Mouse (Mus musculus): Measurements from ENCODE around the gene Cd44. TPM values are rescaled to one million over a fixed set of nuclear protein-coding genes. Genes with fewer than 3 reads are reported as not detected.

Gene Cd44
- polyA plus RNA-seq, 1 experiment from 2014 or later: 13.7 TPM

DNA sequence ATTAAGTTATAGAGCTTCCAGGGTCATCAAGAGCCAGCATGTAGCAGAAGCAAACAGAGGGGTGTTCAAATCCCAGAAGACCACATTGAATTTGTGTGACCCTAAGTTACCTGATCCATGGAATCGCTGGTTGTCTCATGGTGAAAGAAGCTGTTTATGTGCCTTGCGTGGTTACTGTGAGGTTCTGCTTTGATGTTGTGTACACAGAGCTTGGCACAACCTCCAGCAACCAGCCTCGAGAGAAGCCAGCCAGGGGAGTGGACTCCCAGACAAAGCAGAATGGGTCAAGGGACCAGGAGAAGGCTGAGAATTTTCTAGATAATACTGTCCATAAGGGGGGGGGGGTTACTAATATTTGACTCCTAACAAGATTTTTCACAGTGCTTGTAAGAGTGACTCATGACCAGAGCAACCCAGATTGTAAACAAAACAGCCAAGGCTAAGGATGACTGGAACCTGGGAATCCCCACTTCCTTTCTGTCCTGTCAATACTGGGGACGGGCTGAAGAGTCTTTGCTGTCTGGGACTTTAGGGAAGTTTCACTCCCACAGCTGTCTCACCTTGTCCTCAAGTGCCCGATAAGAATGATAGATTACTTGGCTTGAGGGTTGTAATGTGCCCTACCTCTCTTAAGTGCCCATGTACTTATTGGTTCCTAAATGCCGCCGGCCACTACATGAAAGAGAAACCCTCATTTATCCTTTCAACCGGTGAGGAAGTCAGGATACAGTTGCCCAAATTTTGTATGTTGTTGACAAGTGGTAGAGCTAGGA is 136.7 kb downstream of the Cd44 start:
- Histone ChIP-seq H3K4me1 (replicated peaks; ENCODE audit: control insufficient read depth, insufficient read depth, low read length) (no peaks in the 10 kb centered on the region), H3K9ac (ENCODE audit: low read length) (no peak overlapping the region), H3K4me3 (ENCODE audit: low read depth, low read length) (no peak overlapping the region), H3K27ac (ENCODE audit: low read depth) (no peak overlapping the region), H3K36me3 (ENCODE audit: control insufficient read depth, insufficient read depth, low read length) (no peaks in the 10 kb centered on the region), H3K27me3 (replicated peaks; ENCODE audit: control insufficient read depth, insufficient read depth, low read length) (no peaks in the 10 kb centered on the region), H3K4me2 (ENCODE audit: low read length) (no peak overlapping the region), H3K9me3 (ENCODE audit: control insufficient read depth, low read length) (no peaks in the 10 kb centered on the region)
- 56% methylated on average over 8 of the region's 8 CpGs for WGBS
- DNase-seq (ENCODE audit: low spot score) (no peak), ATAC-seq (replicated peaks; ENCODE audit: low FRiP score, low TSS enrichment, low read depth) (no peak)

DNA sequence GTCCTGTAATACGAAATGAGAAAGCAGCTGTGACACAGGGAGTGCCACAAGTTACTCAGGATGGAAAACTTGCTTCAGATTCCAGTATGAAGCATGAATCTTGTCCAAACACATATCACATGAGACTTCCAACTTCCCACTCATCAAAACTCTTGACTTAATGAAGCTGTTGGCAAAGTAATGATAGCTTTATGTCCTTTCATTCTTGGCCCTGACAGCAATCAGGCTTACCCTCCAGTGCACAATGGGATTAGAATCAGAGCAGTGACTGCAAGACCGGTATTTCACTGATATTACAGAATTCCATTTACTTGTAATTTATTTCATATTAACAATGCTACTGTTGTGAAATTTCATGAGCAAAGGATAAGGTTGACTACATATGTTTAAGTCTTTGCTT is 137.5 kb downstream of the Cd44 start:
- H3K27ac ChIP-seq (ENCODE audit: low read depth): no peak overlapping the region
- no peaks in the 10 kb centered on the region for H3K36me3 ChIP-seq (ENCODE audit: control insufficient read depth, insufficient read depth, low read length)
- no peaks in the 10 kb centered on the region for H3K4me1 ChIP-seq (replicated peaks; ENCODE audit: control insufficient read depth, insufficient read depth, low read length)
- H3K9ac ChIP-seq (ENCODE audit: low read length): no peak overlapping the region
- H3K4me3 ChIP-seq (ENCODE audit: low read depth, low read length): no peak overlapping the region
- H3K4me2 ChIP-seq (ENCODE audit: low read length): no peak overlapping the region
- H3K27me3 ChIP-seq (replicated peaks; ENCODE audit: control insufficient read depth, insufficient read depth, low read length): no peaks in the 10 kb centered on the region
- WGBS: 92% methylated on average over 2 of the region's 2 CpGs
- ATAC-seq (replicated peaks; ENCODE audit: low FRiP score, low TSS enrichment, low read depth) (no peak), DNase-seq (ENCODE audit: low spot score) (no peak)
- no peaks in the 10 kb centered on the region for H3K9me3 ChIP-seq (ENCODE audit: control insufficient read depth, low read length)

DNA sequence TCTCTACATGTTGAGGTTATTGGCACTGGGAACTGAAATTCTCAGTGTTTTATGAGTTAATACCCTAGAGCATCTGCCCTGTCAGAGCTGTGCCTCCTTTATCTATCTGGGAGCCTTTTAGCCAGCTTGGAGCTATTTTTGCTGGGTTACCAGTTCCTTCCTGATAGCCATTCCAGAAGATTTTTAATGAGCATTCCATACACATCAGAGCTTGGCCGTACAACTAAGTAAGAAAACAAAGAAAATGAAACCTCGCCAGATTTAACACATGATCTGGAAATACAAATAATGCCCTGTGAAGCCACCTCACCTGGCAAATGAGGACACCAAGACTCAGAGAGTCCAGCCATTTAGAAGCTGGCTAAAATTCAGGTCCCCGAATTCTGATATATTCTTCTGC is 138.3 kb downstream of the Cd44 start:
- no peak for DNase-seq (ENCODE audit: low spot score)
- H3K4me1 ChIP-seq (replicated peaks; ENCODE audit: control insufficient read depth, insufficient read depth, low read length): no peaks in the 10 kb centered on the region
- H3K9ac ChIP-seq (ENCODE audit: low read length): no peak overlapping the region
- WGBS: 85% methylated on average over 3 of the region's 3 CpGs
- H3K27ac ChIP-seq (ENCODE audit: low read depth): no peak overlapping the region
- no peaks in the 10 kb centered on the region for H3K36me3 ChIP-seq (ENCODE audit: control insufficient read depth, insufficient read depth, low read length)
- H3K9me3 ChIP-seq (ENCODE audit: control insufficient read depth, low read length): no peaks in the 10 kb centered on the region
- no peaks in the 10 kb centered on the region for H3K27me3 ChIP-seq (replicated peaks; ENCODE audit: control insufficient read depth, insufficient read depth, low read length)
- no peak for ATAC-seq (replicated peaks; ENCODE audit: low FRiP score, low TSS enrichment, low read depth)
- H3K4me2 ChIP-seq (ENCODE audit: low read length): no peak overlapping the region
- no peak overlapping the region for H3K4me3 ChIP-seq (ENCODE audit: low read depth, low read length)

Other genes with a start within 250 kb of the Cd44 start
- gene Slc1a2, start 243.0 kb downstream of the Cd44 start, polyA plus RNA-seq (2014; fragmentation: Nextera tagmentation; extraction: Ambion mirVana): 0.34 and 0.78 TPM in 2 replicates
- 36.3 and 37.2 TPM in 2 replicates for gene Pdhx, start 171.8 kb upstream of the Cd44 start, polyA plus RNA-seq (2014; fragmentation: Nextera tagmentation; extraction: Ambion mirVana)
- 69.7 and 70.4 TPM in 2 replicates for gene Apip, start 172.0 kb upstream of the Cd44 start, polyA plus RNA-seq (2014; fragmentation: Nextera tagmentation; extraction: Ambion mirVana)

Measured in intestine, embryonic 14.5 days (tissue).